Mouse (Mus musculus): ENCODE data around the gene Commd2.

- TF ChIP-seq POLR2A (IDR thresholded peaks at IDR 0.05; ENCODE audit: low read depth, low read length) (no peak), CTCF (conservative IDR thresholded peaks at IDR 0.05; ENCODE audit: insufficient read depth, insufficient read length, low read depth, low read length) (no peak)
Measured at GRCm38 (mm10) chr3:57602610-57603009, 48.9 kb downstream of the Commd2 start.

Data from kidney, adult 2 months (tissue).